Mouse (Mus musculus): ENCODE results near the gene Myoz2.
A peak's percentile ranks its signal among the peaks of the same experiment; 100 is the strongest.

The Myoz2 gene

DNA sequence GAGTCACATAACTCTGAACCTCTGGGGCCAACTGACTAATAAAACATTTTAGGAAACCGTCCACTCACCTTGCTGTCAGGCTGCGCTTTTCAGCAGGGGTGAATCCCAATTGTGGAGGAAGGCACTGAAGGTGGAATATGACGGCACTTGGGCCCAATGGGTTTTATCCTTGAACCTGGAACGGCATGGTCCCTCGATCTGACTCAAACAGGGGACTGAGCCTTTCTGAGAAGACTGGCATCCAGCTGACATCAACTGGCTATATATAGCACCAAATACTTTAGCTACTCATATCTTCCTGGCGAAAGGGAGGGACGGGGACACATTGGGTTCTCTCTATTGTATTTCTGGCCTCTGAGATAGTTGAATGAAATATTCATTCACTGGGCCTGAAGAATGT is at the start of gene Myoz2:
Gene Myoz2 (minus strand): TSS at position 264 of the 400 bp plus-strand sequence.
- DNase-seq (ENCODE audit: low read depth): no peak

GRCm38 (mm10) chr3:123081665-123082064 is 46.9 kb upstream of the Myoz2 start:
- no peak for DNase-seq (ENCODE audit: low read depth)

DNA sequence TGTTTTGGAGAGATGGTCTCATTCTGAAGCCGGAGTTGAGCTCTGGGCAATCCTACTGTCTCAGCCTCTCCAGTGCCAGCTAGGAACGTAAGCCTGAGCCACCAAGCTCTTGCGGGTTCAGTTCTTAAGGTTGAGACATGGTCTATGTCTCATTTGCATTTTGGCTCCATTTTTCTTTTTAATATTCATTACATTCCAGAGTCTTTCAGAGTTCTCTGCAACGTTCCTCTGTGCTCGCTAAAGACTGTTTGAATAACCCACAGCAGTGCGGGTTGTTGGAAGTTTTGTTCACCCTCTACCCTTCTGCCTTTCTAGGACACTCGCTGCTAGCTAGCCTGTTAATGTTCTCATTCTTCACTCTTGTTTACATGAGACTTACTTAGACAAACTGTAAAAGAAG is 46.1 kb upstream of the Myoz2 start:
- no peak for DNase-seq (ENCODE audit: low read depth)

DNA sequence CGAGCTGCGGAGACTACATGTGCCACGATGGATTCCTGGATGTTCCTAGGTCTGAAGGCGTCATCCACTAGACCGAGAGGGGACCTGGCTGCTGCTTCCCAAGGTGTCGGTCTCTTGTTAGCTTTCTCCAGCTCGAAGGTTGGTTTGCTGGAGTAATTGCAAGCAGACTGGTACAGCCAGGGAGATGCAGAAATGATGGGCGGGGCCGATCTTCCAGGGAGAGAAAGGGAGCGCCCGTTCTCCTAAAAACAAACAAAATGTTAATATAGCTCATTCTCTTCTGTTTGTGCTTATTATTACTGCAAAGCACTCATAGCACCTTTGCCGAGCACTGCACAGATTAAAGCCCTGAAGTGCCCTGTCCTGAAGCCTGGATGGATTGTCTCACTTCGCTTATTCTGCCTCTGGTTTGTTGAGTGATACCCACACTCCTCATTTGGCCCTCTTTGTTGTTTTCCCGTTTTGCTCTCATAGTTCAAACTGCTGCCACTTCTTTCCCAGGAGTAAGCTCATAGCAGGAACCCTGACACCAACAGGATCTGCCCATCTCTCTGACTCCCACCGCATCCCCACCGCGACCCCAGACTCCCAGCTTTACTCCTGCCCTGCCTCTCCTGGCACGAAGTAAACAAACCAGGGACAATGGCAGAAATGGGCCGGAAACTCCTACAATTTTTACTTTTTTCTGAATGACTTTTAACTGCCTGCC is 45.4 kb upstream of the Myoz2 start:
- DNase-seq (ENCODE audit: low read depth): no peak

DNA sequence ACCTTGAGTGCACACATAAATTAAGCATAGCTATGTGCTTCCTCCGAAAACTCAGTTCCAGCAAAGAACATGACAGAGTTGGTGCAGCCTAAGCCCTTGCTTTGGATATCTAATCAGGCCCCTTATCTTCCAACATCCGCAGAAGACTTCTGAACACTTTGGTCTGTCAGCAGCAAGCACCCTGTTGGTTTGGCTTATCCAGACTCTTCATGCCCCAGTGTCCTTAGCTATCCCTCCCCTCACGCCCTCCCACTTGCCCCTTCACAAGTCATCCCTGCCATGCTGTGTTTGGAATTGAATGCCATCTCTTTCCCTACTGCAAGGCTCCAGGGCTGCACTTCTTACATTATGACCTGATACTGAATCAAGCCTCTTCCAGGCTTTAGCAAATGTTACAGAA is 40.9 kb upstream of the Myoz2 start:
- DNase-seq (ENCODE audit: low read depth): no peak

- DNase-seq (ENCODE audit: low read depth): no peak
Measured at GRCm38 (mm10) chr3:123075034-123075433, 40.2 kb upstream of the Myoz2 start.

GRCm38 (mm10) chr3:123073351-123073750 is 38.5 kb upstream of the Myoz2 start:
- no peak for DNase-seq (ENCODE audit: low read depth)

GRCm38 (mm10) chr3:123072472-123072871 is 37.7 kb upstream of the Myoz2 start:
- DNase-seq (ENCODE audit: low read depth): no peak

DNA sequence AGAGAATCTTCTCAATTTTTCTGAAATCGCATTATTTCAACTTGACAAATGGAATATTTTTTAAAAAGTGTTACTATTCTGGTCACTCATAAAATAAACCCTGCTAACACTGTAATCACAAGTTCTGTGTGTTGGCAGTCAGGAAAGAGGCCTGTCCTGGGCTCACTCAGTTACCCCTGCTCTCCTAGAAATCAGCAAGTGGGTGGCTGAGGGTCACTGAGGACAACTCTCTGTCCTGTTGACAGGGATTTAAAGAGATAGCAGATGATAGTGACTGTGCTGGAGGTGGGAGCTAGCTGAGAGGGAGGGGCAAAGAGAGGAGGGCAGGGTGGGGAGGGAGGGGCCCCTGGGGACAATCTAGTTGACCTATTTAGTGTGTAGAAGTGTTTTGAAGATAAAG is 36.2 kb upstream of the Myoz2 start:
- DNase-seq (ENCODE audit: low read depth): no peak

- DNase-seq (ENCODE audit: low read depth): no peak
Measured at GRCm38 (mm10) chr3:123066836-123067235, 32.0 kb upstream of the Myoz2 start.

GRCm38 (mm10) chr3:123065466-123065865 is 30.7 kb upstream of the Myoz2 start:
- peak; percentile 13 for DNase-seq (ENCODE audit: low read depth)

- no peak for DNase-seq (ENCODE audit: low read depth)
Measured at GRCm38 (mm10) chr3:123064186-123064585, 29.4 kb upstream of the Myoz2 start.

DNA sequence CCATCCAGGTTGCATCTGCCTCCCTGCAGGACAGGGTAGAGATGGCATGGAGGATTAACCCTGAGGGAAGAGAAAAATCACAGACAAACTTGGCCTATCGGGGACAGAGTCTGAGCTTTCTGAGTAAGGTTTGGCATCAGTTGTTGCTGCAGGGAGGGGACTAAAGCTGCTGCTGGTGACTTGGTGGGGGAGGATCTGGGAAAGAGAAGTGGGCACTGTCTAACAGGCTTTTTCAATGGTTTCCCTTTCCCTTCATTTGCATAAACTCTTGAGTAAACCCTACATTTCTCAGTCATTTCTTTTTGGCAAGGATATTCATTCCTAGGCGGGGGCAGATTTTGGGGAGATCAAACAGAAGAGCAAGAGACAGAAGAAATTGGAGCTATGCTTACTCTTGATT is 27.1 kb upstream of the Myoz2 start:
- DNase-seq (ENCODE audit: low read depth): no peak

GRCm38 (mm10) chr3:123058832-123059231 is 24.0 kb upstream of the Myoz2 start:
- DNase-seq (ENCODE audit: low read depth): no peak

DNA sequence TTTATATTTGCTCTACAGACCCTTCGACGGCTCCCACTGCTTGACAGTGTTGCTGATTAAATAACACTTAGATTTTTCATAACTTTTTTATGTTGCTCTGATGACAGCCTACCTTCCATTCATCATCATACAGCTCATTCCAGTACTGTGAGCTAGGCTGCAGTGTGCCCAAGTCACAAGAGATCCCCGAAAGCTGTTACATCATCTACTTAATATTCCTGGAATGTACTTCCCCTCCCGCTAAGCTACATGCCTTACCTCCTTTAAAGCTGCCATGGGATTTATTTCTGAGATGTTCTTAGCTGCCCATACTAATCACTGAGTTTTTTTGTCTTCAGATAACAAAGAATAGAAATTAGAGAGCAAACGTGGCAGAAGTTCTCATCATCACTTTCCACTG is 19.4 kb upstream of the Myoz2 start:
- DNase-seq (ENCODE audit: low read depth): no peak

- DNase-seq (ENCODE audit: low read depth): peak; percentile 56
Measured at GRCm38 (mm10) chr3:123053192-123053938, 18.6 kb upstream of the Myoz2 start.

DNA sequence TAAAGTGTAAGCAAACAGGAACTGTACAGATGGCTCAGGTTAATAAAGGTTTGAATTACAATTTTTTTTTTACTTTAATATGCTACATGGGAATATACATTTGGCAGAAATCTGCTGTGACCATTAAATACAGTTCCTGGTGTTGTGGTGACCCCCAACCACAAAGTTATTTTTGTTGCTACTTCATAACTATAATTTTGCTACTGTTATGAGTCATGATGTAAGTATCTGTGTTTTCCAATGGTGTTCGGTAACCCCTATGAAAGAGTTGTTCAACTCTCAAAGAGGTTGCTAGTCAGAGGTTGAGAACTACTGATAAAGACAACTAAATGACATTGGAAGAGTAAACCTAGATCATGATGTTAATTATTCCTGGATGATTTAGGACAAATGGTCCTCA is 7.5 kb upstream of the Myoz2 start:
- DNase-seq (ENCODE audit: low read depth): no peak

DNA sequence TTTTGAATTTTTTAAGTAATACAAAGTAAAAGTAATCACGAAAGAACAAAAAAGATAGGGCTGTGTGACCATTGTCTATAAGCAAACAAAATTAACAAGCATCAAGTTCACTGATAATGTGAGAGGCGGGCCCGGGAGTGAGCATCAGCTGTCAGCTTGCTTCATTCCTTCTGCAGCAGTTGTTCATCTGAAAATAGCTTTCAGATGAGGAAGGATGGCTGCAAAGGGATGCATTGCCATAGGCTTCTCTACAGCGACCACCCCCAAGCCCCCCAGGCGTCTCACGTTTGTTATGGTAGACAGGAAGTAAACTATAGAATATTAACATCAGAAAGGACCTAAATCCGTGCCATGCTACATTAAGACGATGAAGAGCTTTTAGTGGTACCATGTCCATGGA is 1.0 kb downstream of the Myoz2 start:
- DNase-seq (ENCODE audit: low read depth): no peak

DNA sequence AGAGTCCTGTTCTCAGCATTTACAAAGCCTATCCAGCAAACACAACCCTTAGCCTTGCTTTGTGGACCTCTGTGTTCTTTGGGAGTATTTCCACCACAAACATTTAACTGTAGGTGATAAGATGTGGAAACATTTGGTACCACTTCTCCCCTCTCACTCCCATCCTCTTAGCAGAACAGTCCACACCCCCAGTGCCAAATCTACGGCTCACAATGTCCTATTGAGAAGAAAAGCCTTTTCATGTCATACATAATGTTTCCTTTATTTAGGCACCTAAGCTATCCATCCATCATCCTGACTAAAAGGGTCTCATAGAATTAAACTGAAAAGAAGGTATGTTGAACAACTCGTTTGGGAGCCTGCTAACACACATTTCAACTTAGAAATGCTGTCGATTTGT is 9.2 kb downstream of the Myoz2 start:
- no peak for DNase-seq (ENCODE audit: low read depth)

GRCm38 (mm10) chr3:123024496-123025234 is 10.2 kb downstream of the Myoz2 start:
- DNase-seq (ENCODE audit: low read depth): no peak

DNA sequence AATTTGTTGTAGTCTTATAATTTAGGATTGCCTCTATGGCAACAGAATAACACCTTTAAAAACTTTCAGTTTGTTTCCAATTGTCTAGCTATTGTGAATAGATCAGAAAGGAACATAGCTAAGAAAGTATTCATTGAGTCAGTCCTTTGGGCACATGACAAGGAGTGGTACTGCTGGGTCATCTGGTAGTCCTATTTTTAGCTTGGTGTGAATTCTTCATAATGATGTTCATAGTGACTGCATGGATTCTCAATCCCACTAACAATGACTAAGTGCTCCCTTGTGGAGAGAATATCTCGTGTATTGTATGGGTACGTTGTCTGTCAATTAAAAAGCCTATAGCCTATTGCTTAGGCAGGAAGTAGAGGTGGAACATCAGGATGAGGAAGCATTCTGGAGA is 16.0 kb downstream of the Myoz2 start:
- no peak for DNase-seq (ENCODE audit: low read depth)

DNA sequence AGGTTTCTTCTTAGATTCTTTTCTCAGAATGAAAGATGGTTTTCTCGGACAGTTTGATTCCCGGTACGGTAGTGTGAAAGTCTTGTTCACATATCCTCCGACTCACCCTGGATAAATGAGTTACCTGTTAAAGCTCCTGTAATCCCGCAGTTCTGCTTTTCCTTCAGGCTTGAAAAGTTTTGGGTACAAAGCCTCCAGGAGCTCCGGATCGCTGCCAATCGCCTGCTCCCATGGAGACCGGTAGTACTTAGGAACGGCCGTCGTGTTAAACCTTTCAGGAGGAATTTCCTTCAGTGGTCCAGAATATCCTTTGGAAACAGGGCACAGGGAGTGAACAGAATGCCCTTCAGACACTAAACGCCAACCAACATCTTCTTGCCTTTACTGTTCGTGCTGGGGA is 21.3 kb downstream of the Myoz2 start:
- no peak for DNase-seq (ENCODE audit: low read depth)

- DNase-seq (ENCODE audit: low read depth): no peak
Measured at GRCm38 (mm10) chr3:123009417-123009816, 25.4 kb downstream of the Myoz2 start.

Measured in 416B (cell line).